11 mouse cellular contexts compared by ENCODE assay signal in the genomic region with DNA sequence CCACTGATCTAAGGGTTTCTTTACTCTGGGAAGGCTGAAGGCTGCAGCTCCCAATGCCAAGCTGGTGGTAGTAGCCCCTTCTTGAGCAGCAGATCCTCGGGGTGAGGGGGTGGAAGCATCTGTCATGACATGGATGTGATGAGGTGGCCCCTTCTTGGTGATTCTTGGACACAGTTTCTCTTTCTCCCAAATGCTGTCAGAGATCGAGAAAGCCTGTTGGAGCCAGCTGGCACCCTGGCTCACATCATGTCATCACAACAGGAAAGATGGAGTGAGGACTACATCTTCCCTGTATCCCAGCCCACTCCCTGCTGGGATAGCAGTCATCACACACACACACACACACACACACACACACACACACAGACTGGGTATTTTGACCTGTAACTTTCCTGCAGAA.
DNase-seq lines count a peak whose midpoint lies in the region.
"Had no signal": no experiment of that assay in that cellular context is flagged by ENCODE, and none has a peak within 500 bp of the region (broad histone marks: within the 10 kb centered on the region; RNA-seq: fewer than 3 reads in every experiment).

No protein-coding gene starts in this region.

- H3K27me3 ChIP-seq in embryonic facial prominence, embryonic 10.5 days (replicated peaks; ENCODE audit: low read depth, poor library complexity, severe bottlenecking), result 0 out of 2 replicates have a peak, but pooled peaks cover 1% of the 10 kb centered on the region

- 74% methylated on average over 2 of the region's 2 CpGs for WGBS in embryonic facial prominence, embryonic 10.5 days

- peaks cover 26% of the 10 kb centered on the region for H3K4me1 ChIP-seq in embryonic facial prominence, embryonic 10.5 days

- intact Hi-C loops in gastrocnemius, postnatal 14 days (cut with DNase I; ENCODE audit: low total_unique reads), result no loop called here

- H3K4me3 ChIP-seq in embryonic facial prominence, embryonic 10.5 days, result no peak overlapping the region

- H3K27ac ChIP-seq in embryonic facial prominence, embryonic 10.5 days (replicated peaks), result no peak overlapping the region

- H3K36me3 ChIP-seq in embryonic facial prominence, embryonic 10.5 days (replicated peaks), result no peaks in the 10 kb centered on the region

- peak; percentile 22 for DNase-seq in gastrocnemius, postnatal 14 days
- DNase-seq in gastrocnemius, postnatal 10 days, result no peak
- DNase-seq in lung, postnatal 14 days, result peak; percentile 19
- no peak for DNase-seq in lung, postnatal 25 days (ENCODE audit: low spot score)
- DNase-seq in layer of hippocampus, adult 8-10 months (ENCODE audit: low spot score in 2 of 2), result peak; percentile 24 to 42
- DNase-seq in layer of hippocampus, postnatal 36 days, result peak; percentile 7 to 18
- DNase-seq in embryonic facial prominence, embryonic 10.5 days (ENCODE audit: low spot score), result no peak
- DNase-seq in liver, result no peak
- DNase-seq: adrenal gland, postnatal 10 days; kidney, adult 2 months; kidney, postnatal 25 days had no signal

- no peaks in the 10 kb centered on the region for H3K9me3 ChIP-seq in embryonic facial prominence, embryonic 10.5 days

Comparison
In these comparisons a context has a peak if more than half of its experiments do, and no peak if none do; other contexts are left out.
1. DNase-seq: peak in gastrocnemius, postnatal 14 days (single experiment), lung, postnatal 14 days (single experiment), layer of hippocampus, adult 8-10 months (2 of 2) and layer of hippocampus, postnatal 36 days (2 of 2); none in gastrocnemius, postnatal 10 days (single experiment), lung, postnatal 25 days (single experiment), embryonic facial prominence, embryonic 10.5 days (single experiment) and liver (single experiment).